In genomic region chr14:101834109-101834508, GRCm38 (mm10) we compare ENCODE assay signal across 22 mouse cellular contexts.
DNase-seq lines count a peak whose midpoint lies in the region; ATAC-seq and TF ChIP-seq lines count a peak whose summit lies in the region.
"Had no signal": no experiment of that assay in that cellular context is flagged by ENCODE, and none has a peak within 500 bp of the region (broad histone marks: within the 10 kb centered on the region; RNA-seq: fewer than 3 reads in every experiment).

No protein-coding gene starts in this region.

- no peak for TF ChIP-seq CTCF in layer of hippocampus, adult 2 months (conservative IDR thresholded peaks at IDR 0.05)

- 76% methylated on average over 3 of the region's 3 CpGs for WGBS in kidney, embryonic 15.5 days

- intact Hi-C loops in left cerebral cortex, postnatal 36 days (cut with DNase I) = no loop called here

- peak; percentile 59 for DNase-seq in heart, adult 11 months
- no peak for DNase-seq in heart, adult 18-20 months
- peak; percentile 74 for DNase-seq in kidney, adult 9 months
- no peak for DNase-seq in left cerebral cortex, postnatal 36 days (ENCODE audit: low spot score in 2 of 2)
- no peak for DNase-seq in layer of hippocampus, adult 2 months (ENCODE audit: low spot score in 2 of 2)
- DNase-seq: adrenal gland, postnatal 10 days; B cell, adult 2 months; cerebellum, adult 11 months; cerebellum, adult 8-10 months; cerebellum, postnatal 14 days; embryo, embryonic 11 days; gastrocnemius, postnatal 10 days; heart, postnatal 36 days had no signal

- peaks cover 12% of the 10 kb centered on the region for H3K4me1 ChIP-seq in kidney, embryonic 15.5 days
- H3K4me1 ChIP-seq: forebrain, embryonic 12.5 days; hindbrain, embryonic 15.5 days had no signal

- H3K27ac ChIP-seq in kidney, embryonic 15.5 days = no peak overlapping the region
- no peak overlapping the region for H3K27ac ChIP-seq in layer of hippocampus, adult 2 months
- H3K27ac ChIP-seq: embryonic facial prominence, embryonic 15.5 days; forebrain, embryonic 12.5 days; heart, embryonic 13.5 days; hindbrain, embryonic 15.5 days had no signal

- H3K27me3 ChIP-seq in kidney, embryonic 15.5 days = no peaks in the 10 kb centered on the region
- H3K27me3 ChIP-seq: embryonic facial prominence, embryonic 15.5 days; forebrain, embryonic 12.5 days; heart, embryonic 13.5 days; hindbrain, embryonic 15.5 days had no signal

- H3K4me2 ChIP-seq in kidney, embryonic 15.5 days = no peak overlapping the region
- H3K4me2 ChIP-seq: embryonic facial prominence, embryonic 15.5 days; forebrain, embryonic 12.5 days; heart, embryonic 13.5 days; hindbrain, embryonic 15.5 days had no signal

- H3K36me3 ChIP-seq in kidney, embryonic 15.5 days = no peaks in the 10 kb centered on the region
- H3K36me3 ChIP-seq: embryonic facial prominence, embryonic 15.5 days; forebrain, embryonic 12.5 days; G1E; heart, embryonic 13.5 days; hindbrain, embryonic 15.5 days had no signal

- no peak overlapping the region for H3K9ac ChIP-seq in kidney, embryonic 15.5 days
- H3K9ac ChIP-seq: embryonic facial prominence, embryonic 15.5 days; forebrain, embryonic 12.5 days; heart, embryonic 13.5 days; hindbrain, embryonic 15.5 days had no signal

- H3K9me3 ChIP-seq in kidney, embryonic 15.5 days (replicated peaks) = no peaks in the 10 kb centered on the region
- H3K9me3 ChIP-seq: embryonic facial prominence, embryonic 15.5 days; forebrain, embryonic 12.5 days; heart, embryonic 13.5 days; hindbrain, embryonic 15.5 days had no signal

- ATAC-seq in kidney, embryonic 15.5 days (replicated peaks; ENCODE audit: low FRiP score) = no peak
- ATAC-seq in granulocyte monocyte progenitor cell, adult 5-6 weeks (replicated peaks; ENCODE audit: poor library complexity, severe bottlenecking) = 0 out of 2 replicates have a peak, but pooled peaks have one; percentile 33
- ATAC-seq: CD4-positive, CD25-positive, alpha-beta regulatory T cell, adult 4 months; forebrain, embryonic 16.5 days had no signal

- H3K4me3 ChIP-seq in kidney, embryonic 15.5 days (replicated peaks) = no peak overlapping the region
- no peak overlapping the region for H3K4me3 ChIP-seq in layer of hippocampus, adult 2 months
- H3K4me3 ChIP-seq: embryonic facial prominence, embryonic 15.5 days; forebrain, embryonic 12.5 days; heart, embryonic 13.5 days; hindbrain, embryonic 15.5 days had no signal

Comparison
In these comparisons a context has a peak if more than half of its experiments do, and no peak if none do; other contexts are left out.
1. DNase-seq: peak in heart, adult 11 months (single experiment) and kidney, adult 9 months (single experiment); none in heart, adult 18-20 months (0 of 2), left cerebral cortex, postnatal 36 days (0 of 2) and layer of hippocampus, adult 2 months (0 of 2).